Mouse (Mus musculus) embryo, embryonic 10 days (tissue): Measurements from ENCODE around the gene Prg4.

ENCODE experiments used
- DNase-seq: peaks from one replicate; pipeline ENCODE4 v3.0.0-alpha.2; 2015; ENCODE audit warnings: low spot score

Prg4 gene

DNA sequence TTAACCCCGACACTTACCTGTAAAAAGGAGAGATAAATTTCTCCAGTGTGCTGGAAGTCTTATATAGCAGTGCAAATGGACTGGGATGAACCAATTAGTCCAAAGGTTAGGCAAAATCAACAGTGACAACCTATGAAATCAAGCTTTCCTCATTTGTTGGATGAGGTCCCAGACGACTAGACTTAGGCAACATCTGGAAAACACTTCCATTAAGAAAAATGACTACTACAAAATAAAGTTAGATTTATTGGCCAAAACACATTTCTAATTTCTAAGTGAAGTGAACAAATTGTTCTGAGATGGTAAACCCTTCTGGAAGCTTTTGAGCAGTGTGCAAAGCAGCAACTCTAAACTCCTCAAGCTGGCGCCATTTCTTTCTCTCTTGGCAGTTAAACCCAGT lies at the start of gene Prg4:
Gene Prg4 (minus strand): TSS at position 34 of the 400 bp plus-strand sequence.
- no peak for DNase-seq

DNA sequence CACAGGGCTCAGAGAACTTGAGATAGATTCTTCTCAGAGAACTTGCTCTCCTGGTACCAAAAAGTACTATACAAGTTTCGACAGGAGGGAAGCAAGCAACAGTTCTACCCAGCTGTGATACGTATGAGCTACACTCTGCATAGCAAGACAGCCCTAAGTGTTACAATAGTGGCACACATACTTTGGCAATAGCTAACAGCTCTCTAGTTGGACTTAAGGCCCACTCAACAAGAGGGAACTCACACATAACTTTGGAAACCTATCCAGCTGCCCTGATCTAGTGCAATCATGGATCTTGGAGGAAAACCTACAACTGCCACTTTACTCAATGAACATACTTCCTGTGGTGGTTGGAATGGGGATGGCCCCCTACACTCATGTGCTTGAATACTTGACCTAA lies 47.1 kb upstream of the Prg4 start:
- DNase-seq = no peak

DNA sequence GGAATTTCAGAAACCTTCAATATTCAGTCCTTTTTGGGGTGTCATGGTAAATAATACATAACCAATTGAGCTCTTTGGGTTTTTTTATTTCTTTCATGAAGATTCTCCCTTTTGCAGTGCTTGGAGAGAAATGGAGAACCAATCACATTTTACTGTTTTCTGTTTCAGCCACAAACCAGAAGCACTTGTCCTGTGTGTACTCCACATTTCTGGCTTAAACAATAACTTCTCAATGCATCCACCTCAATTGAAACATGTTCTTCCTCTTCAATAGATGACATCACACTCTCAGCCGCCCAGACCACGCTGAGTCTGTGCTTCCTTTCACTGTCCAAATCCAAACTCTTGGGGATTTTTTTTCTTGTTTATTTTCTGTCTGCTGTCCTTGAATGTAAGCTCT lies 39.8 kb upstream of the Prg4 start:
- DNase-seq = no peak

DNA sequence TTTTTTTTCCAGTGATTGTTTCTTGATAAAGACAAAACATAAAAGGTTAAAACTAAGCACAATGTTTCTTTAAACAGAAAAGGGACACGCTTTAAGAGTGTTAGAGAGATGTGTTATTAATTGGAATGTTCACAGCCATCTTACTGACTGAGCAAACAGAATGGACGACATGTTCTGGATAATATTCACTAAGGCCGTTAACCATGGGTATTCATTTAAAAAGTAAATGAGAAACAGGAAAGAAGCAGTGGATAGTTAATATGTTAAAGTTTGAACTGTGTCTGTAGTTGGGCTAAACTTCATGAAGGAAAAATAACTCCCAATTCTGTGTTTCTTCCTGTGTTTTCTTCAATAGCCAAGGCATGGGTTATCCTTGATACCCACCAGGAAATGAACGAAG lies 37.4 kb upstream of the Prg4 start:
- DNase-seq = no peak

DNA sequence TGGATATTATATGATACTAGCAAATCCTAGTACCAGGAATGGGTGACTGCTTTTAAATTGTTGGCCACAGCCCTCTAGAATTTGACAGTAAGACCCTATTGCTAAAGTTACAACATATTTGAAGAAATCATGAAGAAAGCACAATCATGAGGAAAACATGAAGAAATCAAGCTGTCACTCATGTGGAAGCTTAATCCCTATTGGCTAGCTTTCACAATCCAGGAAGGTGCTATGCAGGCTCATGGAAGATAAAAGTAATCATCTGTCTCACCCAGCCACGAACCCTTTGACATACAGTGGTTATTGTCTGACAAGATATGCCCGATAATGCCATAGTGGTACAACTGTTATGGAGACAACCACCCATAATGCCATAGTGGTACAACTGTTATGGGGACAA lies 32.2 kb upstream of the Prg4 start:
- DNase-seq = no peak

DNA sequence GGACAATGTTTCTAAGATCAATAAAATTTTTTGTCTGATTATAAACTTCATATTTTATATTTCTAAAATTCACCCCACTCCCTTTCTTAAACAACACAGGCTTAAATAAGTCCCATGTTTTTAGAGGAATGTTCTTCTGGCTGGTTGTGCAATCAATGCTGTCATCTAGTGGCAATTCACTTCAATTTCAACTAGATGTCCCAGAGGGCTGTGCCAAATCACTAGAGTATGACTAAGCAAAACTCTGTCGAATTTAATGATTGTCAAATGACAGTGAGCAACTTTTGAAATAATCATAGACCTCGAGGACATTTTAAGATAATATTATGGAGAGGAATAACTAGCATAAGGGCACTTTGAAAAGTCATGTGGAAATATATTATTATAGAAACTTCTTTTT lies 31.7 kb upstream of the Prg4 start:
- DNase-seq = no peak

DNA sequence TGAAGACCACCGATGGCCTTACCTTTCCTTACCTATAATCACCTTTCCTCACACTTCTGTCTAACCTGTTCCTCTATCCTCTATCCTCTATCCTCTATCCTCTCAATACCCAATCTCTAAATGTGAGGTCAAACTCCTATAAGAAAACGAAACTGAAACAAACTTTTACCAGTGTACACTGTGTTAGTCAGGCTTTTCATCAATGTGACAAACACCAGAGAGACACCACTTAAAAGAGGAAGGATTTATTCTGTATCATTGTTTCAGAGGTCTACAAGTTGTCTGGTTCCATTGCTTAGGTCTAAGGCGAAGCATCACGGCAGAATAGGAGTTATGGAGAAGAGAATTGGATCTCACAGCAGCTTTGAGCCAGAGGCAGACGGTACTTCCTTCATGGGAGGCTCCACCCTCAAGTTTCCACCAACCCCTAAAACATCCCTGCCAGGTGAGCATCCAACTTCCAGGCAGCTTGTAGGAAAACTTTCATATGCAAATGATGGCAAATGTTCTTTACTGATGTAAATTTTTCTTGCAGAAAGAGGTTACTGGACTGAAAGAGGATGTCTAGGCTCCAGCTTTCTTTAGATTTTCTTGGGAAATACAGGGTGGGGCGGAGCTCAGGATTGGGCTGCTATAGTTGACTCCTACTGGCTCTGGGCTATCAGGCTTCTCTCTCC lies 30.8 kb upstream of the Prg4 start:
- no peak for DNase-seq

DNA sequence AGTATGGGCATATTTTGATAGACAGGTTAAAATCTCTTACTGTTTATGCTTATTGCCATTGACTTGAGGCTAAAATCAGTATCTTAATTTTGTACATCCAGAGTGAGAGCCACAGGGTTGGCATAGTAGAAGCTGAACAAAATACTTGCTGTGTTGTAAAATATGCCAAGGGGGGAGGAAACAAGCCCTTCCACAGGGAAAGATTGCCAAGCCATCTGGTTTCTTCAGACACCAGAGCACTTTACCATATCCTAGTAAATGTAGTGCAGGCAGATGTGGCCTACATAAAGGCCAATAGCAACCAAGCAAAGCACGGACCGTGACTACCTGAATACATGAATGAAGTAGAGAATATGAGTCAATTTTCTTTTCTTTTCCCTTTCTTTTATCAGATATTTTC lies 23.2 kb upstream of the Prg4 start:
- no peak for DNase-seq

DNA sequence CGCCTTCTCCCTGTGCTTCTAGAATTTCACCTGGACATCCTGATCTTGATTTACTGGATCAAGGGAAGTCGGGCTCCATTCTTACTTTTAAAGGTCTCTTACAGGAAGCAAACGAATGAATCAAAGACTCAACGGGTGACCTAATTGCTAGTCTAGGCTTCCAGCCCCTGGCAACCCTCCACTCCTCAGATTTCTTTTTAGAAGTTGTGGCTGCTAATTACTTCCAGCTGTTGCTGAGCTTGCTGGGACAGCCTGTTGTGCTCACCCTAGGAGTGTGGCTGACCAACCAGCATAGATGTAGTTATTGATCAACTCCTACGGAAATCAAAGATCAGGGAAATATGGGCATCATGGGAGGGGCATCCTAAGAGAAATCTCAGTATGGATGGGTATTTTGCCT lies 14.7 kb upstream of the Prg4 start:
- DNase-seq = peak; percentile 76

DNA sequence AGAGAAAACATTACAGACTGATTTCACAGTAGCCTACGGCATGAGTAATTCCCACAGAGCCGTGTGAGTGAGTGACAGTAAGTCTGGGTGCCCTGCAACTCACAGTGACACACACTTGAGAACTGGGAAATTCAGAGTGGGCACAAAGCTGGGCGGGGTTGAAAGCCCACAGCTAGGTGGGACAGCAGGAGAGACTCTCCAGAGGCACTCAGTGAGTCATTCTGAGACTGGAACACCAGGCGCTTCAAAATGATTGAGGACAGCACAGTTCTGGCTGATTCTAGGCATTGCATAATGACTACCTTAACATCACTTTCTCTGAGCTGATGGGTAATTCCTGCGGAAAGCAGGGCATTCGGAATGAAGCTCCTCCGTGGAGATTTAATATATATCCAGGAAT lies 6.6 kb upstream of the Prg4 start:
- DNase-seq = no peak

DNA sequence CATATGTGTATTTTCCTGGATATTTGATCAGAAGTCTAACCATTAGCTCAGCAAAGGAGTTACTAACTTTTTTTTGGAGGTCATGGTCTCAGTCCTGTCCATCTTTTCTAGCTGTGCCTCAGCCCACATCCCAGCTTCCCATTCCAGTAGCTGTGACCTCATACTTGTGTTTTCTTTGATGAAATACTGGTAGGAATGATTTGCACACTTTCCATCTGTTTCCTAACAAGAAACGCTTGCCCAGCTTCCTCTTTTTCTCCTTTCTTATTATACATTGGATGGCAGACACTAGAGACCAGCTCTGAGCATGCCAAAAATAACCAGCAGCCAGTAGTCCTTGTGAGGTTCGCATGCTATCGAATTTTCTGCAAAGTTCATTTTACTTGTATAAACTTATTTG lies 4.0 kb upstream of the Prg4 start:
- DNase-seq = no peak

DNA sequence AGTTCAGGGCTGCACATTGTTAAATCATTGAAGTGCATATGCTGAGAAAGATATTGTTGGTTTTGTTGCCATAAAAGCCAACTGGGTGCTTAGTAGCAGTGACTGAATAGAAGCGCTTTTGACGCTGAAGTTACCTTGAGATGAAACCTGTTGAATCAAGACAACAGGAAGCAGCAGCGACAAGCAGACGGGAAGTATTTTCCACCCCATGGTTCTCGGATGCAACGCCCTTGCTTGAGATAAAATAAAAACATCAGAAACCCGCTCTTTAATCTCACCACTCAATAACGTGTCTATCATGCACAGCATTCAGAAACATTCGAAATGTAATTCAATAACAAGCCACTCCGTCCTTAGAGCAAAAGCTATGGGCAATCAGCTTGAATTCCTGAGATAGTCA lies 601 bp downstream of the Prg4 start:
- no peak for DNase-seq

DNA sequence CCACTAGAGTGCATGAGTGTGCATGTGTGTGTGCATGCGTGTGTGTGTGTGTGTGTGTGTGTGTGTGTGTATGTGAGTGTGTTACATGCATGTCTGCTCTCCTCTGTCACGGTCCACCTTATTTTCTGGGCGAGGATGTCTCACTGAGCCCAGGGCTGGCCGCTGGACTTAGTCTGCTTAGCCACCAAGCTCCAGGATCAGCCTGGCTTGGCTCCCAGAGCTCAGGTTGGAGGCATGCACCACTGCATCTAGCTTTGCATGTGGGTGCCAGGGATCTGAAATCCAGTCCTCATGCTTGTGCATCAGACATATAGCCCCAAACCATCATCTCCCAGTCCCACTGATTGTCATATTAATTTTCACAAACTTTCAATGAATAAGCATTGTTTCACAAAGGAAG lies 2.3 kb downstream of the Prg4 start:
- no peak for DNase-seq

DNA sequence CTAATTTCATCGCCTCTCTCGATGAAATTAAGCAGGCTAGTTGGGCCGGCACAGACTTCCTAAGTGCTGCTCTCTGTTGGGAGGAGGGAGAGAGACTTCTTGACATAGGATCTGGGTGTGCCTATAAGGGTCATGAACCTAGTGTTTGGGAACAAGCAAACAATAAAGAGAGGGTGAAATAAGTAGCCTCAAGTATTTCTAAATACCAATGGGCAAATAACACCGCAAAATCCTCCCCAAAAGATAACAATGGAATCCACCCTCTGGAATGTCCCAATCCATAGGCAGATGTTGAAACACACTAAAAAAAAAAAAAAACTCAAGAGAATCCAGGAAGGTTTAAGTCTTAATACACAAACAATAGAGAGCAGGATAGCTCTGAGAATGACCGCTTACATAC lies 2.9 kb downstream of the Prg4 start:
- no peak for DNase-seq

DNA sequence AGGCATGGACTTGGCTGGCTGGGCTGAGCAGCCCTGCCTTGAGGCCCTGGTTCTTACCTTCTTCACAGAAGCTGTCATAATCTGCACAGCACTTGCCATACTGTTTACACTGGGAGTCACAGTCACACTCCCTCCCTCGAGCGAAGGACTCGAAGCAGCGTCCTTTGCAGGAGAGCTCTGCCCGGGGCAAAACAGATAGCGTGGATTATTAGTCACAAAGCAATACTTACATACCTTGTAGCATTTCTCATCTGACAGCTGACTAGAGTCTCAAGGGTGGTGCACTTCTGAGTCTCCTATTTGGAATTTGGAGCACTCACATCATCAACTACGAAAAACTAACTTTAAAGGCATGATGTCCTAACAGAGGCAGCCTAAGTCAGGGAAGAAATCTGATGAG lies 5.4 kb downstream of the Prg4 start:
- no peak for DNase-seq

DNA sequence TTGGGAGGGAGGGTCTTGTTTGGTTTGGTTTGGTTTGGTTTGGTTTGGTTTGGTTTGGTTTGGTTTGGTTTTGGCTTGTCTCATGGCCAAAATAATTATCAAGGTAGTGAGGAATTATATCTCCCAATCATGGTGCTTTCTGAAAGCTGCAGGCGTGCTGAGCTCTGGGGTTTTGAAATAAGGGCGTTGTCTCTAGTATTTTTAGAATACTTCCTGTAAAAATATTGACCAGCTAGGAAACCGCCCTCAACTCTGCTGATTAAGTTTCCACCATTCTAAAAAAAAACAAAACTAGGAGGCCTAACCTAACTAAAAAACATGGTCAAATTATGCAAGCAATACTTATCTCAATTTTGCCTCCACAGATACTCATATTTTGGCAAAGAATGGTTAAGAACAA lies 6.4 kb downstream of the Prg4 start:
- no peak for DNase-seq

DNA sequence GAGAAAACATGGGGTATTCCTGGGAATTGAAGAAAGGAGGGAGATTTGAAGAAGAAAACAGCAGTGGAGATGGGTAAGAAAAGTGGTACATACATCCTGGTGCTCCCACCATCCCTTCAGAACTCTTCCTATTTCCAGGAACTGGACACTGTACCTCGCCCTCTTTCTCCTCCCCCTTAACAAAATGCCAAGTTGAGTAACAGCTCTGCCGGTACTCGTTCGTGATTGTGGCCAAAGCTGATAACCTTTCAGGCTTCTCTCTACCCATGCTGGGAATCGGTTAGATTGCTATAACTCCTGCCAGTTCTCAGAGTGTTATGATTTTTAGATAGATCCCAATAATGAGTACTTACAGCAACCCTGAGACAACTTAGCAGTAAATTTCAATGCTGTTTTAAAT lies 7.0 kb downstream of the Prg4 start:
- no peak for DNase-seq

DNA sequence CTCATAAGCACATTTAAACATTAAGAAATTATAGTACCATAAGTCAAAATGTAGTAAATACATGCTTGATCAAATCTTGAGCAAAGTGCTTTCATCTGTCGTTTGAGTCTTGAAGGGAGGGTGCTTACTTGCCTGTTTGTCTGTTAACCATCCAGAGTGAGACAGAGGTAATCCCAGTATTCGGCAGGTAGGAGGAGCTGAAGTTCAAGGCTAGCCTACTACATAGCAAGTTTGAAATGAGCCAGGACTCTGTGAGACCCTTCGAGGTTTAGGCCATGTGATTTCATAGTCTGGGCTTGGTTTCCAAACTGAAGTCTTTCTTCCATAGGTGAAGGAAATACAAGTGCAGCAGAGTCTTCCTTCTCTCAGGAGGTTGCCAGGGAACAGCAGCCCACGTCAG lies 24.2 kb downstream of the Prg4 start:
- no peak for DNase-seq

DNA sequence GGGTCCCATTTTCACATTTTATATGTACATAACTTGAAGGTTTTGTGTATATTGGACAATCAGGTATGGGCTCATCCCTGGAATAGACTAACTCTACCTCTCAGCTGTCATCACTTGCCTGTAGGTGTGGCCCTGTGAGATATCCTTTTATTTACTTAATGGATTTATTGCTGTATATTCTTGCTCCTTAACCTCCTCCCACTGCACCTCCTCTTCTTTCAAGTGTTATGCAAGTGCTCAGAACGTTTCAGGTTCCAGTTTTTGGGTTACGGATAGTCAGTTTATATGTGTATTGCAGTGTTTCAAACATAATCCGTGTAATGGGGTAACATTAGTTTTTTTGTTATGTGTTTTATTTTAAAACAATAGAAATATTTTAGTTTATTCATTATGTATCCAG lies 27.3 kb downstream of the Prg4 start:
- DNase-seq = no peak

DNA sequence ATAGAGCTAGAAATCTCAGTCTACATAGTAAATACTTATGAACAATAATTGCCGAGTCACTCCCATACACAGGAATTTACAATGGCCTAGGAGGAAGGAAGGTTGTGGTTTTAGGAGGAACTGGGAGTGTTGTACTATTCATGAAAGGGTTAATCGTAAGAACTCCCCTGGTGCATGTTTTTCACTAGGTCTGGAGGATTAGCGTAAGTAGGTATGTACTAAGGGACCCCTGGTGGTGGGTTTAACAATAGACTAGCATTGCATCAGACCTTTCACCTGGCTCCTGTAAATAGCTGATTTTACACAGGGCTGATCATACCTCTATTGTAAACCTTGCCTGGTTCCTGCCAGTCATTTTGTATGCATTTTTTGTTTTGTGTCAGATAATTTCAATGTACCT lies 39.7 kb downstream of the Prg4 start:
- no peak for DNase-seq

DNA sequence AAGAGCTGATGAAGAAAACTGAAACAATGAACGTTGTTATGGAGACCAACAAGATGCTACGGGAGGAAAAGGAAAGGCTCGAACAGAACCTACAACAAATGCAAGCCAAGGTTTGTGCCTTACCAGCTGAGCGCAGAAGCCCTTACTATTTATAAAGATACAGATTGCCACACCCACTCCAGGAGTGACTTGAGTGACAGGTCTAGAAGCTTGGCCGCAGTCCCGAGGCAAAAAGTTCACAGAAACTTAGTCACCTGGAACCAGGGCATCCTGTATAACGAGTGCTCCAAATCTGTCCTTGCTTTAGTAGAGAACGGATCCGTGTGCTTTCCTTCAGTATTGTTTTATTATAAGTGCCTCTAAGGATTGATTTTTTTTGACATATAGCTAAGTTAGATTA lies 40.3 kb downstream of the Prg4 start:
- DNase-seq = no peak

DNA sequence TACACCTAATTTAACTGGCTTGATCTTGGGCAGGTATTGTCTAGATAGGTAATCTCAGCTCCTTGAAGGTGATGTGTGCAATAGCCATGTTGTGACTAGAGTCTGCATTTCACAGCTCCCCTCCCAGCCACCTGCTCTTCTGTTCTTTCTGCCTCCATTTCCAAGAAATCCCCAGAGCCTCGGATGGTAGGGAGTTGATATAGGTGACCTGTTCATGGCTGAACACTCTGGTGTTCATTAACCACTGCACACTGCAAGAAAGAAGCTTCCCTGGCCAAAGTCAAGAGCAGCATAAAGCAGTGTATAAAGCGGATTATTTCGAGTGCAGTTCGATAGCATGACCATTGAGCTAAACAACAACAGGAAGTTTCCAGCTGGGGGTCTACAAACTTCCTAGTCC lies 47.5 kb downstream of the Prg4 start:
- DNase-seq = no peak

DNA sequence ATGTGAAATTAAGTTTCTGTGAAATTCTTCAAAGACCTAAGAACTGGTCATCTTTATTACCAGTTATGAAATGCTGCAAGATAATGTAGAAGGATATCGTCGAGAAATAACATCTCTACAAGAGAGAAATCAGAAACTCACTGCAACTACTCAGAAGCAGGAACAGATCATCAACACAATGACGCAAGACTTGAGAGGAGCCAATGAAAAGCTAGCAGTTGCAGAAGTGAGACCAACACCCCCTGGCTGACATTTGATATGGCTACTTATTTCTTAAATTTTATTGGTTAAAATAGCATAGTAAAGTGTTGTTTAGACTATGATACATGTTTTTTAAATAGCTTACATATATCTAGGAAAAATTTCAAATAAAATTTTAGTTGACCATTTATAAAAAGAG lies 50.0 kb downstream of the Prg4 start:
- DNase-seq = no peak

DNA sequence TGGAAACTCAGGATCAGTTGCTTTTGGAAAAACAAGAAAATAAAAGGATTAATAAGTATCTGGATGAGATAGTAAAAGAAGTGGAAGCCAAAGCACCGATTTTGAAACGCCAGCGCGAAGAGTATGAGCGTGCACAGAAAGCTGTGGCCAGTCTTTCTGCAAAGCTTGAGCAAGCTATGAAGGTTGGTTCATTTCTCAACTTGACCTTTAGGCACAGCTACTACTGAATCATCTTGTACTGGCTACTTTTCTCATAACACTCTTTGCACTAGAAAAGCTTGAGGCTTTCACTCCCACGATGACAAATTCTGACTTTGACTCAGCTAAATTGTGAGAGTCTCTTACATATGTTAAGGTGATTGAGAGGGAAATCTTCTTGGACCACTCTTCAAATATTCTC lies 56.0 kb downstream of the Prg4 start:
- DNase-seq = no peak

DNA sequence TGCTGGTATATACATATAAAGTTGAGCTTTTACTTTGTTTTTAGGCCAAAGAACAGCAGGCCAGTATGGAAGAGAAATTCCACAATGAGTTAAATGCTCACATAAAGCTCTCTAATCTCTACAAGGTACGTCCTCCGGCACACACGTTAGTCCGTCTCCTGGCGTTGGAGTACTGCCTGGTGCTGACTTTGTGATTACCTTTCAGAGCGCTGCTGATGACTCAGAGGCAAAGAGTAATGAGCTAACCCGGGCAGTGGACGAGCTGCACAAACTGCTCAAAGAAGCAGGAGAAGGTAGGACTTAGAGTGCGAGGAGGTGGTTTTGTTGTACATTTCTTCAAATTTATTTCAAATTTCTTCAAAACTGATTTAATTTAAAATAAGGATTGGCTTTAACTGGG lies 58.7 kb downstream of the Prg4 start:
- DNase-seq = no peak
